Mouse (Mus musculus) liver, embryonic 14.5 days (tissue): ENCODE results near the gene Gen1. TPM values are rescaled to one million over a fixed set of nuclear protein-coding genes. Genes with fewer than 3 reads are reported as not detected.

Experiments used
- ATAC-seq: fragments of 200-750 bp; cut with Nextera tagmentation; 2 replicates; pipeline ENCODE4 v1.8.0; 2017; ENCODE audit warnings: moderate number of reproducible peaks, mild to moderate bottlenecking, moderate library complexity; ENCODE audit not compliant: insufficient read depth
- DNase-seq, 3 experiments: peaks; one replicate each; pipeline ENCODE4 v3.0.0-alpha.2; 2012 to 2013; ENCODE audit warnings: low read depth in 3 of 3, low spot score in 3 of 3
- H3K27ac ChIP-seq: fragments of 300-500 bp; sonication (generic); 2 replicates; pipeline ENCODE4 v1.5.1; 2014; ENCODE audit warnings: moderate library complexity, mild to moderate bottlenecking, control low read depth, inconsistent platforms
- H3K27me3 ChIP-seq: fragments of 300-500 bp; sonication (generic); 2 replicates; pipeline ENCODE4 v1.6.1; 2014; ENCODE audit warnings: mild to moderate bottlenecking, low read length, moderate library complexity; ENCODE audit not compliant: control insufficient read depth, insufficient read depth
- H3K36me3 ChIP-seq: fragments of 300-500 bp; sonication (generic); replicated peaks from 2 replicates; pipeline ENCODE4 v1.6.1; 2014; ENCODE audit warnings: low read depth; ENCODE audit not compliant: control insufficient read depth, insufficient read depth
- H3K4me1 ChIP-seq, 2 experiments: fragments of 200-500 bp in 1 of 2; fragments of 300-500 bp in 1 of 2; sonication (generic) in 1 of 2; replicated peaks; 2 replicates each; pipeline ENCODE4 v1.6.1; 2012 to 2014; ENCODE audit warnings: antibody characterized with exemption in 1 of 2, inconsistent platforms in 1 of 2, low read length in 1 of 2; ENCODE audit not compliant: control insufficient read depth in 2 of 2, insufficient read depth in 2 of 2
- H3K4me2 ChIP-seq: fragments of 300-500 bp; sonication (generic); 2 replicates; pipeline ENCODE4 v1.6.1; 2014; ENCODE audit warnings: low read depth, mild to moderate bottlenecking, control low read depth, moderate library complexity
- H3K4me3 ChIP-seq, 2 experiments: fragments of 200-500 bp in 1 of 2; fragments of 300-500 bp in 1 of 2; sonication (generic) in 1 of 2; 2 replicates each; pipeline ENCODE4 v1.5.1; 2012 to 2014; ENCODE audit warnings: low read depth in 2 of 2, low read length in 2 of 2, mild to moderate bottlenecking in 2 of 2, control low read depth in 1 of 2, inconsistent platforms in 1 of 2, moderate library complexity in 1 of 2; ENCODE audit not compliant: insufficient read depth in 1 of 2
- H3K9ac ChIP-seq: fragments of 300-500 bp; sonication (generic); replicated peaks from 2 replicates; pipeline ENCODE4 v1.6.1; 2014; ENCODE audit warnings: mild to moderate bottlenecking, control low read depth, moderate library complexity
- H3K9me3 ChIP-seq: fragments of 300-500 bp; sonication (generic); 2 replicates; pipeline ENCODE4 v1.6.1; 2016; ENCODE audit warnings: low read length, mixed read lengths; ENCODE audit not compliant: control insufficient read depth
- CTCF ChIP-seq: IDR thresholded peaks from 2 replicates; pipeline ENCODE4 v1.5.1; 2016; ENCODE audit warnings: antibody characterized with exemption, low read depth, control low read depth
- EP300 ChIP-seq: IDR thresholded peaks from 2 replicates; pipeline ENCODE4 v1.6.1; 2016; ENCODE audit warnings: antibody characterized with exemption, low read depth
- WGBS: fragments of 180-500 bp; shearing (Covaris S2); extraction: QIAGEN DNeasy Blood & Tissue Kit; methylation state at CpG from one replicate; pipeline ENCODE4 v1.1.7; 2014; ENCODE audit not compliant: insufficient replicate concordance; 5-methylcytosine and 5-hydroxymethylcytosine counted together
- polyA plus RNA-seq, 2 experiments: library from polyadenylated mRNA; depleted of rRNA in 1 of 2; stranded (reverse) in 1 of 2; unstranded in 1 of 2; fragments of >200 nt; fragmentation: Nextera tagmentation in 1 of 2; extraction: Ambion mirVana in 1 of 2; gene quantifications; 2 replicates each; pipeline versions ENCODE4 v1.2.1 to v1.2.3; 2012 to 2014

Gene Gen1
- polyA plus RNA-seq, 2 experiments: 4.4 to 10.9 TPM

- no peaks in the 10 kb centered on the region for H3K4me1 ChIP-seq
- WGBS: 37% methylated on average over 1 of the region's 1 CpGs
- no peaks in the 10 kb centered on the region for H3K27me3 ChIP-seq
- ATAC-seq (no peak), DNase-seq (no peak)
- H3K4me3 ChIP-seq: no peak overlapping the region
- no peak overlapping the region for H3K4me2 ChIP-seq
- TF ChIP-seq EP300: no peak
- TF ChIP-seq CTCF: no peak
- no peaks in the 10 kb centered on the region for H3K36me3 ChIP-seq
- no peaks in the 10 kb centered on the region for H3K9me3 ChIP-seq
- no peak overlapping the region for H3K27ac ChIP-seq
- no peak overlapping the region for H3K9ac ChIP-seq
Observed at GRCm38 (mm10) chr12:11212881-11213280, 52.7 kb downstream of the Gen1 start.

GRCm38 (mm10) chr12:11210361-11210760, 55.2 kb downstream of the Gen1 start:
- DNase-seq (no peak), ATAC-seq (no peak)
- Histone ChIP-seq H3K9me3 (no peaks in the 10 kb centered on the region), H3K4me3 (no peak overlapping the region), H3K27ac (no peak overlapping the region), H3K27me3 (no peaks in the 10 kb centered on the region), H3K4me1 (no peaks in the 10 kb centered on the region), H3K36me3 (no peaks in the 10 kb centered on the region), H3K9ac (no peak overlapping the region), H3K4me2 (no peak overlapping the region)
- TF ChIP-seq EP300: no peak
- TF ChIP-seq CTCF: no peak
- 36% methylated on average over 3 of the region's 3 CpGs for WGBS

DNA sequence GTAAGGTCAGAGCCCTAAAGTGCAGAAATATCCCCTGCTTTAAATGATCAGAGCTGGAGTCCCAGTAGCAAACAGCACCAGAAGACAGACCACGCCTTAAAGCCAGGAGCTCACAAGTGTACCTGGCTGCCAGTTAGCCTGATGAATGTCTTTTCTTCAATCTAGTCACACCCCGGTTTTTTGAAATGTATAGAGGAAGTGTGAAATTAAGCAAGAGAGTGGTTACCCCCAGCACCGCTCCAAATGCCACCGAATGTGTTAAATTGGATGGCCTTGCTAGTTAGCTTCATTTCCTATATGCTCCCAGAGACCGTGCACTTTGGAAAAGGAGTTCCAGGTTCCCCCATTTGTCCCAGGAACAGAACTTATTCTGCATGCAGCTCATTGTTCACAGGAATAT, 56.0 kb downstream of the Gen1 start:
- Histone ChIP-seq H3K27me3 (no peaks in the 10 kb centered on the region), H3K4me1 (no peaks in the 10 kb centered on the region), H3K9ac (no peak overlapping the region), H3K4me2 (no peak overlapping the region), H3K9me3 (no peaks in the 10 kb centered on the region), H3K27ac (no peak overlapping the region), H3K4me3 (no peak overlapping the region), H3K36me3 (no peaks in the 10 kb centered on the region)
- DNase-seq: no peak
- TF ChIP-seq EP300 (no peak), CTCF (no peak)
- 28% methylated on average over 5 of the region's 5 CpGs for WGBS
- no peak for ATAC-seq

- 36% methylated on average over 5 of the region's 5 CpGs for WGBS
- Histone ChIP-seq H3K36me3 (no peaks in the 10 kb centered on the region), H3K4me1 (no peaks in the 10 kb centered on the region), H3K27ac (no peak within 1 kb of the TSS), H3K27me3 (no peaks in the 10 kb centered on the region), H3K9ac (no peak within 1 kb of the TSS), H3K4me2 (no peak within 1 kb of the TSS), H3K9me3 (no peaks in the 10 kb centered on the region), H3K4me3 (no peak within 1 kb of the TSS)
- no peak for DNase-seq
- no peak for ATAC-seq
- TF ChIP-seq EP300 (no peak), CTCF (no peak)
Observed at GRCm38 (mm10) chr12:11208872-11209271, 56.7 kb downstream of the Gen1 start, which contains the start of gene Msgn1. Gene Msgn1, minus strand, starts transcription at chr12:11208972.

DNA sequence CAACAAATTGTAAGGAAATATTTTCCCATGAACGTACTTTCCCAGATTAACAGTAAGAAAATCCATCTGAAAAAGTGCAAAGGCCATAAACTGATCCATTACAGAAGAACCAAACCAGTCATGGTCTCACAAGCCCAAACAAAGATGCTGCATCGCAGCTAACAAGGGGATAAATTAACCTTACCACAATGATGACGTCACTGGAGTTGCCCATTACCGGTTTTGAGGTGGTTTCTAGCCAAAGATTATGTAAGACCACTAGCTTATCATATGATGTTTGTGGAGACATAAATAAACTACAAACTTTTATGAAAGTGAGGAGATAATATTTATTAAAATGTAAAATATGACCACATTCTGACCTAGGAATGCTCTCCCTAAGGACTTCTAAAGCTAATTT, 59.3 kb downstream of the Gen1 start:
- Histone ChIP-seq H3K9ac (no peak overlapping the region), H3K9me3 (no peaks in the 10 kb centered on the region), H3K36me3 (no peaks in the 10 kb centered on the region), H3K27ac (no peak overlapping the region), H3K4me1 (no peaks in the 10 kb centered on the region), H3K4me2 (no peak overlapping the region), H3K27me3 (no peaks in the 10 kb centered on the region), H3K4me3 (no peak overlapping the region)
- no peak for TF ChIP-seq EP300
- no peak for TF ChIP-seq CTCF
- ATAC-seq (no peak), DNase-seq (no peak)
- WGBS: 46% methylated on average over 4 of the region's 4 CpGs
